Mouse (Mus musculus): ENCODE results near the gene Cpsf6.

DNA sequence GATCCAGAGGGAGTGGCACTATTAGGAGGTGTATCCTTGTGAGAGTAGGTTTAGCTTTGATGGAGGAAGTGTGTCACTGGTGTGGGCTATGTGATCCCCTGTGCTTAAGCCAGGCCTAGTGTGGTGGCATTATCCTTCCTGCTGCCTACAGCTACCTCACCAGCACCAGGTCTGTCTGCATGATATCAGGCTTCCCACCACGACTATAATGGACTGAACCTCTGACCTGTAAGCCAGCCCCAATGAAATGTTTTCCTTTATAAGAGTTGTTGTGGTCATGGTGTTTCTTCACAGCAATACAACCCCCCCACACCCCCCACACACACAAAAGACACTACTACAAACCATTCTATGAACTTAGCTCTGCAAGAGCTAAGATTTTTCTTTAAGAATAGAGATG lies 34.9 kb upstream of the Cpsf6 start:
- TF ChIP-seq POLR2A (IDR thresholded peaks at IDR 0.05; ENCODE audit: borderline replicate concordance, low read depth, low read length): no peak
- no peak for TF ChIP-seq CTCF (IDR thresholded peaks at IDR 0.05; ENCODE audit: low read depth, low read length)

Measured in bone marrow macrophage, adult 2 months (primary cell).